Mouse (Mus musculus) lung, postnatal 36 days (tissue): ENCODE results near the gene Sst.
A peak's percentile ranks its signal among the peaks of the same experiment; 100 is the strongest.
"Not testable (repeated sequence)": the region's sequence is repeated elsewhere in the genome, so short reads cannot be mapped to it uniquely, and the experiment has no call there.

ENCODE experiments used
- DNase-seq: peaks from one replicate; pipeline ENCODE4 v3.0.0; 2022; ENCODE audit warnings: mixed read lengths

The Sst gene

GRCm38 (mm10) chr16:23890636-23891035 lies at the start of gene Sst:
TSS of gene Sst (minus strand) at chr16:23890958.
- DNase-seq: no peak

GRCm38 (mm10) chr16:23934397-23934796 lies 43.6 kb upstream of the Sst start:
- DNase-seq: no peak

- no peak for DNase-seq
Measured at GRCm38 (mm10) chr16:23932294-23932693, 41.5 kb upstream of the Sst start, which contains the start of gene Rtp2. TSS of gene Rtp2 (minus strand) at chr16:23932394.

- no peak for DNase-seq
Measured at GRCm38 (mm10) chr16:23931275-23931674, 40.5 kb upstream of the Sst start.

- DNase-seq: no peak
Measured at GRCm38 (mm10) chr16:23930426-23931073, 39.8 kb upstream of the Sst start.

- peak; percentile 40 for DNase-seq
Measured at GRCm38 (mm10) chr16:23927301-23928114, 36.8 kb upstream of the Sst start.

- DNase-seq: no peak
Measured at GRCm38 (mm10) chr16:23922906-23923305, 32.1 kb upstream of the Sst start.

- DNase-seq: no peak
Measured at GRCm38 (mm10) chr16:23921697-23922096, 30.9 kb upstream of the Sst start.

- no peak for DNase-seq
Measured at GRCm38 (mm10) chr16:23919418-23919817, 28.7 kb upstream of the Sst start.

GRCm38 (mm10) chr16:23913401-23913800 lies 22.6 kb upstream of the Sst start:
- no peak for DNase-seq

- DNase-seq: no peak
Measured at GRCm38 (mm10) chr16:23912741-23913140, 22.0 kb upstream of the Sst start.

- not testable (repeated sequence) for DNase-seq
Measured at GRCm38 (mm10) chr16:23909015-23909354, 18.2 kb upstream of the Sst start.

GRCm38 (mm10) chr16:23908076-23909014 lies 17.6 kb upstream of the Sst start:
- not testable (repeated sequence) for DNase-seq

GRCm38 (mm10) chr16:23906586-23906985 lies 15.8 kb upstream of the Sst start:
- not testable (repeated sequence) for DNase-seq

GRCm38 (mm10) chr16:23901411-23901810 lies 10.7 kb upstream of the Sst start:
- no peak for DNase-seq

GRCm38 (mm10) chr16:23900061-23900460 lies 9.3 kb upstream of the Sst start:
- DNase-seq: no peak

GRCm38 (mm10) chr16:23898840-23899239 lies 8.1 kb upstream of the Sst start:
- DNase-seq: peak; percentile 90

- DNase-seq: peak; percentile 82
Measured at GRCm38 (mm10) chr16:23897984-23898586, 7.3 kb upstream of the Sst start.

GRCm38 (mm10) chr16:23897486-23897885 lies 6.7 kb upstream of the Sst start:
- DNase-seq: no peak

- no peak for DNase-seq
Measured at GRCm38 (mm10) chr16:23895135-23895534, 4.4 kb upstream of the Sst start.

GRCm38 (mm10) chr16:23890151-23890550 lies 607 bp downstream of the Sst start:
- DNase-seq: peak; percentile 23

GRCm38 (mm10) chr16:23887910-23888579 lies 2.7 kb downstream of the Sst start:
- DNase-seq: no peak
